Mouse (Mus musculus) olfactory bulb, adult 2 months (tissue): Measurements from ENCODE around the gene Tmbim1.

Experiments
- CTCF ChIP-seq: fragments of 200-500 bp; IDR thresholded peaks from 2 replicates; pipeline ENCODE4 v1.5.1; 2012; ENCODE audit warnings: low read depth, mild to moderate bottlenecking, low read length, moderate library complexity; ENCODE audit not compliant: insufficient read depth
- POLR2A ChIP-seq: fragments of 200-500 bp; IDR thresholded peaks from 2 replicates; pipeline ENCODE4 v1.6.1; 2012; ENCODE audit warnings: mild to moderate bottlenecking, low read depth, low read length, moderate library complexity; ENCODE audit not compliant: insufficient read depth

DNA sequence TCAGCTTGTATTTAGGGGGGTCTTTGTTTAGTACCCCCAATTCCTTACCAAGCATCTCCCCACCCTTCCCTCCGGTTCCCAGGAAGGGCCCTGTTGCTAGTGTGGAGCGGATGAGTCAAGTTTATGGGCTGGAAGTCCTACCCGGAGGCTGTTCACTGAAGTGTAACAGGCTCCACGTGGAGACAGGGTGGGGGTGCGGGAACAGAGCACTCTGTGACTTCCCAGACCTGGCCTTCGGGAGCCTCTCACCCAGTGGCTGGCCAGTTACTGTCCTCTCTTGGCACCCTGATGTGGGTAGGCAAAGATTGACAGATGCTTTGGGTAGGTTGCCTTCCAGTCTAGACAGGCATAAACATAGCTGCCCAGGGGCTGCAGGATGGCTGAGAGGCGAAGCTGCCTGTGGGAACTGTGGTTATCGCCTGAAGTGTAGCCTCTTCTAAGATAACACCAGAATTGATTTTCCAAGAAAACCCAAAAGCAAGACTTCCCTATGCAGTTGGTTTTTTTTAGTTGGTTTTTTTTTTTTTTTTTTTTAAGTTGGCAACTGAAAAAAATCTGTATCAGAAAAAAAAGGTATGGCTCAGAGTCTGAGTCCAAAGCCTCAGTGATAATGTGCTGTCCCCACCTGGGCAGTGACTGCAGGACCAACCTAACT is 27.4 kb downstream of the Tmbim1 start:
- no peak for TF ChIP-seq CTCF
- TF ChIP-seq POLR2A: no peak
